ENCODE assay signal across 8 mouse cellular contexts in the genomic region with DNA sequence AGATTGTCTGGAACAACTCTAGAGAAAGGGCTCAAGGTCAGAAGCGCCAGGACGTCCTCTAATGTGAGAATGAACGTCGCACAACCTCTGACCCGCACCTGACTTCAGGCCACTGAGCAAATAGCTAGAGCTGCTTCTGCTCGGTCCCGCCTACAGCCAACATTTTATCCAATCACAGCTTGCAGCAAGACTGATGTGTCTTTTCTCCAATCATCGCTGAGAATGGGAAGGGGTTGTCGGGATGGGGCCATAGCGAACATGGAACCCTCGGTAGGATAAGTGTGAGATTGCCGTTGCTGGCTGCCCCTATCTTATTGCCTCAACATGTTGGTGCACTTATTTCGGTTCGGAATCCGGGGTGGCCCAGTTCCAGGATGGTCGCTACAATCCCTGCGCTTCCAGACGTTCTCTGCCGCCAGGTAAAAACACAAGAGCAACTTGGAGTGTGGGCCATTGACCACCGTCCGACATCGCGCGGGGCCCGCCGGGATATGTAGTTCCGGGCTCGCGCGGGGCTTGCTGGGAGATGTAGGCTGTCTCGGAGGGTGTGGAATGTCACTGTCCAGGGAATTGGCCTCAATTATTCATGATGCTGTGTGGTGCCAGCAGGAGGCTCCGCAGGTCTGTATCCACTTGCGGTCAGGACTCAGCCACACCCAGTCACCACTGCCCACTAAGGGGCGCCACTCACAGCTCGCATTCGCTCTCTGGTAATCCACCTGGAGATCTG. TPM values are rescaled to one million over a fixed set of nuclear protein-coding genes. Genes with fewer than 3 reads are reported as not detected.
DNase-seq lines count a peak whose midpoint lies in the region; ATAC-seq and TF ChIP-seq lines count a peak whose summit lies in the region.

No protein-coding gene starts in this region.

- peak; percentile 90 to 94 for DNase-seq in gastrocnemius, adult 8-10 months (ENCODE audit: low spot score in 2 of 2)
- peak; percentile 99 for DNase-seq in hindlimb bud, embryonic 11.5 days (ENCODE audit: extremely low spot score, low read depth, low spot score)
- DNase-seq in left cerebral cortex, adult 8-10 months (ENCODE audit: low spot score in 2 of 2) = peak; percentile 96
- DNase-seq in right cerebral cortex, postnatal 10 days (ENCODE audit: low spot score in 2 of 2) = peak; percentile 97 to 98
- peak; percentile 89 for DNase-seq in urinary bladder, postnatal 25 days (ENCODE audit: low spot score)

- H3K9me3 ChIP-seq in megakaryocyte, embryonic 14.5 days = no peaks in the 10 kb centered on the region

- no peaks in the 10 kb centered on the region for H3K36me3 ChIP-seq in megakaryocyte, embryonic 14.5 days (replicated peaks; ENCODE audit: low read length)

- H3K4me3 ChIP-seq in cortical plate, adult 2 months (ENCODE audit: insufficient read depth, low read length) = peak overlapping the region; percentile 42
- H3K4me3 ChIP-seq in megakaryocyte, embryonic 14.5 days (replicated peaks) = peak overlapping the region; percentile 94

- H3K4me1 ChIP-seq in cortical plate, adult 2 months (ENCODE audit: control insufficient read depth, insufficient read depth, low read length) = no peaks in the 10 kb centered on the region
- H3K4me1 ChIP-seq in megakaryocyte, embryonic 14.5 days = peaks cover 51% of the 10 kb centered on the region

- peak; percentile 46; the same call in 1 of the 2 replicates for TF ChIP-seq CTCF in cortical plate, adult 2 months (IDR thresholded peaks at IDR 0.05; ENCODE audit: extremely low read depth, insufficient read depth, low read length)

- ATAC-seq in activated CD4-positive, CD25-positive, alpha-beta regulatory T cell, adult 4 months = peak; percentile 83

- peak overlapping the region; percentile 20 for H3K27ac ChIP-seq in cortical plate, adult 2 months (ENCODE audit: insufficient read depth, low read length)

- peaks cover 3% of the 10 kb centered on the region for H3K27me3 ChIP-seq in megakaryocyte, embryonic 14.5 days (replicated peaks)

- TF ChIP-seq POLR2A in cortical plate, adult 2 months (IDR thresholded peaks at IDR 0.05; ENCODE audit: extremely low read depth, insufficient read depth, low read length) = peak; percentile 65; the same call in 1 of the 2 replicates

RNA-seq across cellular contexts. Expression of a gene that starts 0.9 kb away (rescaled TPM):
- polyA plus RNA-seq in activated CD4-positive, CD25-positive, alpha-beta regulatory T cell, adult 4 months (2017; shearing (Covaris generic)) = 10 to 100 TPM; 15.3 to 21.6 TPM
- 54.8 and 57.3 TPM in 2 replicates for polyA plus RNA-seq in cortical plate, adult 2 months (2012; rRNA removed)
- total RNA-seq in gastrocnemius, adult 8-10 months (2022) = 10 to 100 TPM; 34.7 to 40.0 (median 38.8) TPM
- total RNA-seq in left cerebral cortex, adult 8-10 months (2022) = 10 to 100 TPM; 54.5 to 65.4 (median 58.7) TPM
- polyA plus RNA-seq in megakaryocyte, embryonic 14.5 days (2012; ENCODE audit: insufficient read depth, low replicate concordance) = 10.6 and 45.2 TPM in 2 replicates

RNA-seq across cellular contexts. Expression of a gene that starts 2.4 kb away (rescaled TPM):
- polyA plus RNA-seq in activated CD4-positive, CD25-positive, alpha-beta regulatory T cell, adult 4 months (2017; shearing (Covaris generic)) = 1 to 10 TPM; 2.2 to 2.9 TPM
- polyA plus RNA-seq in cortical plate, adult 2 months (2012; rRNA removed) = 4.0 and 4.1 TPM in 2 replicates
- total RNA-seq in gastrocnemius, adult 8-10 months (2022) = under 1 TPM in 1 of 4 experiments, not detected in 3; 0.22 TPM
- total RNA-seq in left cerebral cortex, adult 8-10 months (2022) = 1 to 10 TPM; 4.7 to 5.8 (median 5.1) TPM
- 1.8 and 4.2 TPM in 2 replicates for polyA plus RNA-seq in megakaryocyte, embryonic 14.5 days (2012; ENCODE audit: insufficient read depth, low replicate concordance)

RNA-seq across cellular contexts. Expression of a gene that starts 18.9 kb away (rescaled TPM):
- polyA plus RNA-seq in activated CD4-positive, CD25-positive, alpha-beta regulatory T cell, adult 4 months (2017; shearing (Covaris generic)) = under 1 TPM in 1 of 2 experiments, not detected in 1; 0.85 TPM
- polyA plus RNA-seq in cortical plate, adult 2 months (2012; rRNA removed) = 0.44 and 0.70 TPM in 2 replicates
- under 1 TPM in 1 of 4 experiments, not detected in 3; 0.34 TPM for total RNA-seq in gastrocnemius, adult 8-10 months (2022)
- total RNA-seq in left cerebral cortex, adult 8-10 months (2022) = 1 to 10 TPM in 1 of 4 experiments, under 1 TPM in 3; 0.16 to 1.1 (median 0.34) TPM
- polyA plus RNA-seq in megakaryocyte, embryonic 14.5 days (2012; ENCODE audit: insufficient read depth, low replicate concordance) = not detected in 2 replicates

RNA-seq across cellular contexts. Expression of a gene that starts 29.0 kb away (rescaled TPM):
- 10 to 100 TPM; 54.8 to 58.3 TPM for polyA plus RNA-seq in activated CD4-positive, CD25-positive, alpha-beta regulatory T cell, adult 4 months (2017; shearing (Covaris generic))
- polyA plus RNA-seq in cortical plate, adult 2 months (2012; rRNA removed) = 232 TPM in 2 replicates
- total RNA-seq in gastrocnemius, adult 8-10 months (2022) = 10 to 100 TPM in 3 of 4 experiments, 1 to 10 TPM in 1; 9.3 to 12.6 (median 10.7) TPM
- 100 to 1,000 TPM; 121 to 136 (median 129) TPM for total RNA-seq in left cerebral cortex, adult 8-10 months (2022)
- 6.0 and 14.5 TPM in 2 replicates for polyA plus RNA-seq in megakaryocyte, embryonic 14.5 days (2012; ENCODE audit: insufficient read depth, low replicate concordance)

RNA-seq across cellular contexts. Expression of a gene that starts 29.3 kb away (rescaled TPM):
- polyA plus RNA-seq in activated CD4-positive, CD25-positive, alpha-beta regulatory T cell, adult 4 months (2017; shearing (Covaris generic)) = 10 to 100 TPM; 12.2 to 13.3 TPM
- 36.5 and 39.9 TPM in 2 replicates for polyA plus RNA-seq in cortical plate, adult 2 months (2012; rRNA removed)
- 10 to 100 TPM; 10.7 to 14.5 (median 12.6) TPM for total RNA-seq in gastrocnemius, adult 8-10 months (2022)
- 10 to 100 TPM; 31.0 to 52.6 (median 39.2) TPM for total RNA-seq in left cerebral cortex, adult 8-10 months (2022)
- polyA plus RNA-seq in megakaryocyte, embryonic 14.5 days (2012; ENCODE audit: insufficient read depth, low replicate concordance) = 14.7 and 31.0 TPM in 2 replicates

Comparison
In these comparisons a context has a peak if more than half of its experiments do, and no peak if none do; other contexts are left out.
1. Peak in every context shown above with its lines: DNase-seq, ATAC-seq, H3K4me3 ChIP-seq and H3K27ac ChIP-seq.